Mouse (Mus musculus) stomach, postnatal 0 days (tissue): ENCODE results near the gene Pgls.

ENCODE experiments used
- CTCF ChIP-seq: IDR thresholded peaks from 2 replicates; pipeline ENCODE4 v1.5.1; 2016; ENCODE audit warnings: antibody characterized with exemption, low read depth, mild to moderate bottlenecking, moderate library complexity
- EP300 ChIP-seq: optimal IDR thresholded peaks from 2 replicates; pipeline ENCODE3; 2016; ENCODE audit warnings: antibody characterized with exemption

GRCm38 (mm10) chr8:71639318-71639717, 47.3 kb downstream of the Pgls start:
- TF ChIP-seq CTCF (no peak), EP300 (no peak)
